Mouse (Mus musculus) embryo, embryonic 11.5 days (tissue): Measurements from ENCODE around the gene Nell2.
"Not testable (repeated sequence)": the region's sequence is repeated elsewhere in the genome, so short reads cannot be mapped to it uniquely, and the experiment has no call there.

Experiments
- DNase-seq: peaks from one replicate; pipeline ENCODE4 v3.0.0-alpha.2; 2012; ENCODE audit warnings: low read depth, low spot score

Nell2 gene

GRCm38 (mm10) chr15:95237021-95237420 is 291.3 kb downstream of the Nell2 start:
- DNase-seq: not testable (repeated sequence)

- DNase-seq: no peak
Measured at GRCm38 (mm10) chr15:95236509-95236908, 291.9 kb downstream of the Nell2 start.

- DNase-seq: no peak
Measured at GRCm38 (mm10) chr15:95231171-95231570, 297.2 kb downstream of the Nell2 start.

- no peak for DNase-seq
Measured at GRCm38 (mm10) chr15:95216640-95217365, 311.6 kb downstream of the Nell2 start.

- DNase-seq: no peak
Measured at GRCm38 (mm10) chr15:95210551-95210950, 317.8 kb downstream of the Nell2 start.

- no peak for DNase-seq
Measured at GRCm38 (mm10) chr15:95209186-95209585, 319.2 kb downstream of the Nell2 start.

- DNase-seq: no peak
Measured at GRCm38 (mm10) chr15:95193661-95194280, 334.6 kb downstream of the Nell2 start.

- no peak for DNase-seq
Measured at GRCm38 (mm10) chr15:95192951-95193350, 335.4 kb downstream of the Nell2 start.

- DNase-seq: no peak
Measured at GRCm38 (mm10) chr15:95186226-95186625, 342.1 kb downstream of the Nell2 start.

GRCm38 (mm10) chr15:95185419-95185818 is 342.9 kb downstream of the Nell2 start:
- DNase-seq: no peak

GRCm38 (mm10) chr15:95183450-95183849 is 344.9 kb downstream of the Nell2 start:
- DNase-seq: no peak

- DNase-seq: no peak
Measured at GRCm38 (mm10) chr15:95156828-95157227, 371.5 kb downstream of the Nell2 start.

- DNase-seq: no peak
Measured at GRCm38 (mm10) chr15:95145118-95145517, 383.2 kb downstream of the Nell2 start.

GRCm38 (mm10) chr15:95144131-95144530 is 384.2 kb downstream of the Nell2 start:
- DNase-seq: no peak

- DNase-seq: no peak
Measured at GRCm38 (mm10) chr15:95138709-95139409, 389.5 kb downstream of the Nell2 start.

- no peak for DNase-seq
Measured at GRCm38 (mm10) chr15:95137018-95137810, 391.1 kb downstream of the Nell2 start.

GRCm38 (mm10) chr15:95135926-95136609 is 392.3 kb downstream of the Nell2 start:
- no peak for DNase-seq

- DNase-seq: no peak
Measured at GRCm38 (mm10) chr15:95131401-95131800, 397.0 kb downstream of the Nell2 start.

GRCm38 (mm10) chr15:95108626-95109025 is 419.7 kb downstream of the Nell2 start:
- DNase-seq: no peak

GRCm38 (mm10) chr15:95107246-95107809 is 421.0 kb downstream of the Nell2 start:
- DNase-seq: no peak

GRCm38 (mm10) chr15:95101522-95101921 is 426.8 kb downstream of the Nell2 start:
- no peak for DNase-seq
